Mouse (Mus musculus) CH12.LX (cell line): ENCODE data around the gene Rab42. TPM values are rescaled to one million over a fixed set of nuclear protein-coding genes. Genes with fewer than 3 reads are reported as not detected.

Experiments used
- DNase-seq: peaks from one replicate; pipeline ENCODE4 v3.0.0-alpha.2; 2013; ENCODE audit errors: extremely low read depth
- H3K27ac ChIP-seq: 2 replicates; pipeline ENCODE4 v1.5.1; 2012; ENCODE audit warnings: low read depth, mild to moderate bottlenecking, control low read depth, moderate library complexity; ENCODE audit not compliant: insufficient read depth
- H3K27me3 ChIP-seq: replicated peaks from 2 replicates; pipeline ENCODE3; 2012; ENCODE audit warnings: inconsistent platforms
- H3K36me3 ChIP-seq, 2 experiments: replicated peaks in 1 of 2; 2 replicates each; pipeline versions ENCODE3 to v1.6.1; 2012; ENCODE audit warnings: inconsistent platforms in 1 of 2, low read length in 1 of 2, mild to moderate bottlenecking in 1 of 2, mixed read lengths in 1 of 2, moderate library complexity in 1 of 2; ENCODE audit not compliant: control insufficient read depth in 1 of 2, insufficient read depth in 1 of 2
- H3K4me1 ChIP-seq, 2 experiments: 2 replicates each; pipeline ENCODE4 v1.6.1; 2012; ENCODE audit warnings: inconsistent platforms in 1 of 2, moderate library complexity in 1 of 2; ENCODE audit not compliant: insufficient read depth in 2 of 2, control insufficient read depth in 1 of 2
- H3K4me2 ChIP-seq: 2 replicates; pipeline ENCODE4 v1.6.1; 2012; ENCODE audit warnings: low read depth, mild to moderate bottlenecking, control low read depth; ENCODE audit not compliant: poor library complexity, insufficient read depth, severe bottlenecking
- H3K4me3 ChIP-seq, 3 experiments: fragments of 150-350 bp in 1 of 3; sonication (generic) in 1 of 3; replicated peaks in 1 of 3; 2 replicates each; pipeline versions ENCODE3 to v1.5.1; 2011 to 2012; ENCODE audit warnings: low read depth in 2 of 3, low read length in 2 of 3, mild to moderate bottlenecking in 2 of 3, moderate library complexity in 2 of 3, control low read depth in 1 of 3, improper control_type of control experiment in 1 of 3, inconsistent platforms in 1 of 3, mixed read lengths in 1 of 3; ENCODE audit not compliant: poor library complexity in 1 of 3
- H3K79me2 ChIP-seq: replicated peaks from 2 replicates; pipeline ENCODE4 v1.6.1; 2012; ENCODE audit warnings: mild to moderate bottlenecking, moderate library complexity; ENCODE audit not compliant: control insufficient read depth, poor library complexity, insufficient read depth, severe bottlenecking; ENCODE audit errors: extremely low read depth
- H3K9ac ChIP-seq: 2 replicates; pipeline ENCODE4 v1.6.1; 2012; ENCODE audit warnings: low read depth, mild to moderate bottlenecking, control low read depth, moderate library complexity; ENCODE audit not compliant: insufficient read depth
- H3K9me3 ChIP-seq: replicated peaks from 2 replicates; pipeline ENCODE3; 2012; ENCODE audit warnings: low read length, inconsistent platforms, mixed read lengths
- CHD1 ChIP-seq: IDR thresholded peaks from 2 replicates; pipeline ENCODE4 v1.6.1; 2012; ENCODE audit warnings: low read depth, low read length, improper control_type of control experiment, inconsistent platforms
- CHD2 ChIP-seq: IDR thresholded peaks from 2 replicates; pipeline ENCODE4 v1.6.1; 2011; ENCODE audit warnings: low read length, improper control_type of control experiment
- CTCF ChIP-seq, 2 experiments: IDR thresholded peaks in 1 of 2; conservative IDR thresholded peaks in 1 of 2; 2 replicates each; pipeline ENCODE4 v1.5.1; 2011 to 2012; ENCODE audit warnings: low read depth in 2 of 2, low read length in 2 of 2, improper control_type of control experiment in 1 of 2, inconsistent platforms in 1 of 2, mild to moderate bottlenecking in 1 of 2, moderate library complexity in 1 of 2
- ELF1 ChIP-seq: IDR thresholded peaks from 2 replicates; pipeline ENCODE4 v1.6.1; 2014; ENCODE audit warnings: low read depth, mild to moderate bottlenecking, inconsistent platforms, low read length, improper control_type of control experiment
- EP300 ChIP-seq: IDR thresholded peaks from 2 replicates; pipeline ENCODE4 v1.6.1; 2011; ENCODE audit warnings: low read length, improper control_type of control experiment
- ETS1 ChIP-seq: conservative IDR thresholded peaks from 2 replicates; pipeline ENCODE4 v1.6.1; 2012; ENCODE audit warnings: low read depth, mild to moderate bottlenecking, inconsistent platforms, low read length, improper control_type of control experiment, moderate library complexity
- GABPA ChIP-seq: IDR thresholded peaks from 2 replicates; pipeline ENCODE4 v1.6.1; 2012; ENCODE audit warnings: low read depth, low read length, improper control_type of control experiment, inconsistent platforms; ENCODE audit not compliant: insufficient replicate concordance
- IRF4 ChIP-seq: IDR thresholded peaks from 2 replicates; pipeline ENCODE4 v1.6.1; 2014; ENCODE audit warnings: low read depth, mild to moderate bottlenecking, inconsistent platforms, low read length, improper control_type of control experiment
- JUN ChIP-seq: IDR thresholded peaks from 2 replicates; pipeline ENCODE4 v1.6.1; 2011; ENCODE audit warnings: low read depth, mild to moderate bottlenecking, low read length, improper control_type of control experiment, moderate library complexity; ENCODE audit not compliant: insufficient read depth
- JUND ChIP-seq: conservative IDR thresholded peaks from 2 replicates; pipeline ENCODE4 v1.6.1; 2011; ENCODE audit warnings: low read depth, low read length, improper control_type of control experiment
- KAT2A ChIP-seq: IDR thresholded peaks from 2 replicates; pipeline ENCODE4 v1.6.1; 2012; ENCODE audit warnings: low read length, improper control_type of control experiment, inconsistent platforms; ENCODE audit not compliant: insufficient replicate concordance
- MAFK ChIP-seq: IDR thresholded peaks from 2 replicates; pipeline ENCODE4 v1.6.1; 2011; ENCODE audit warnings: low read length, improper control_type of control experiment; ENCODE audit not compliant: insufficient replicate concordance
- MEF2A ChIP-seq: IDR thresholded peaks from 2 replicates; pipeline ENCODE4 v1.6.1; 2014; ENCODE audit warnings: low read depth, mild to moderate bottlenecking, inconsistent platforms, low read length, improper control_type of control experiment, borderline replicate concordance
- MYC ChIP-seq: IDR thresholded peaks from 2 replicates; pipeline ENCODE4 v1.6.1; 2011; ENCODE audit warnings: low read depth, mild to moderate bottlenecking, improper control_type of control experiment, low read length
- NELFE ChIP-seq: IDR thresholded peaks from 2 replicates; pipeline ENCODE4 v1.6.1; 2011; ENCODE audit warnings: low read depth, low read length, improper control_type of control experiment
- NRF1 ChIP-seq: IDR thresholded peaks from 2 replicates; pipeline ENCODE4 v1.6.1; 2014; ENCODE audit warnings: low read depth, mild to moderate bottlenecking, inconsistent platforms, low read length, improper control_type of control experiment, moderate library complexity
- PAX5 ChIP-seq: IDR thresholded peaks from 2 replicates; pipeline ENCODE4 v1.6.1; 2012; ENCODE audit warnings: low read length, inconsistent platforms, mixed read lengths
- POLR2A ChIP-seq: IDR thresholded peaks from 2 replicates; pipeline ENCODE4 v1.6.1; 2011; ENCODE audit warnings: low read depth, mild to moderate bottlenecking, improper control_type of control experiment, low read length
- RAD21 ChIP-seq: IDR thresholded peaks from 2 replicates; pipeline ENCODE4 v1.6.1; 2011; ENCODE audit warnings: low read depth, mild to moderate bottlenecking, low read length, improper control_type of control experiment, moderate library complexity
- RCOR1 ChIP-seq: conservative IDR thresholded peaks from 2 replicates; pipeline ENCODE4 v1.6.1; 2012; ENCODE audit warnings: low read depth, mild to moderate bottlenecking, inconsistent platforms, low read length, improper control_type of control experiment
- SMC3 ChIP-seq: IDR thresholded peaks from 2 replicates; pipeline ENCODE4 v1.6.1; 2011; ENCODE audit warnings: low read depth, low read length, improper control_type of control experiment
- TBP ChIP-seq: conservative IDR thresholded peaks from 2 replicates; pipeline ENCODE4 v1.6.1; 2011; ENCODE audit warnings: low read depth, low read length, improper control_type of control experiment
- TCF12 ChIP-seq: IDR thresholded peaks from 2 replicates; pipeline ENCODE4 v1.6.1; 2014; ENCODE audit warnings: low read depth, mild to moderate bottlenecking, inconsistent platforms, low read length, improper control_type of control experiment
- UBTF ChIP-seq: IDR thresholded peaks from 2 replicates; pipeline ENCODE4 v1.6.1; 2012; ENCODE audit warnings: low read depth, mild to moderate bottlenecking, inconsistent platforms, low read length, improper control_type of control experiment, moderate library complexity
- USF1 ChIP-seq: IDR thresholded peaks from 2 replicates; pipeline ENCODE4 v1.6.1; 2014; ENCODE audit warnings: low read depth, mild to moderate bottlenecking, inconsistent platforms, low read length, improper control_type of control experiment
- ZC3H11A ChIP-seq: IDR thresholded peaks from 2 replicates; pipeline ENCODE4 v1.6.1; 2012; ENCODE audit warnings: low read depth, mild to moderate bottlenecking, inconsistent platforms, low read length, improper control_type of control experiment
- ZKSCAN1 ChIP-seq: IDR thresholded peaks from 2 replicates; pipeline ENCODE4 v1.6.1; 2012; ENCODE audit warnings: low read depth, inconsistent platforms, low read length, improper control_type of control experiment, borderline replicate concordance
- dilution Hi-C: fragments of 300-500 bp; cut with MboI; formaldehyde crosslinking; loops from 2 replicates; pipeline ENCODE4 v1.14.3; 2020; ENCODE audit warnings: low sequenced_read_pairs; ENCODE audit not compliant: extremely low pct_unique_long_range_greater_than_20kb, extremely low pct_ligation_motif_present
- in situ Hi-C: fragments of 300-500 bp; cut with MboI; formaldehyde crosslinking; loops from 3 replicates; pipeline ENCODE4 v1.14.3; 2019; ENCODE audit warnings: low sequenced_read_pairs, low pct_ligation_motif_present, low pct_unique_long_range_greater_than_20kb, mixed read lengths
- polyA plus RNA-seq: library from polyadenylated mRNA; unstranded; fragments of >175 nt; gene quantifications from 2 replicates; pipeline ENCODE4 v1.2.1, GENCODE M21; 2012; ENCODE audit warnings: low read depth; ENCODE audit not compliant: insufficient read length
- total RNA-seq, 2 experiments: library from RNA; depleted of rRNA; stranded (reverse); fragments of 300-350 nt in 1 of 2; fragments of >200 nt in 1 of 2; gene quantifications; 2 replicates each; pipeline ENCODE4 v1.2.3; 2012 to 2014

Rab42 gene
- total and polyA plus RNA-seq, 3 experiments = 0.31 to 0.51 TPM; not detected in 1

- Histone ChIP-seq H3K4me2 (no peak overlapping the region), H3K36me3 (peaks cover 3 to 37% of the 10 kb centered on the region in 2 experiments), H3K9ac (no peak overlapping the region), H3K27me3 (no peaks in the 10 kb centered on the region), H3K4me3 (no peak overlapping the region), H3K9me3 (no peaks in the 10 kb centered on the region), H3K4me1 (peaks cover 7 to 34% of the 10 kb centered on the region in 2 experiments), H3K27ac (no peak overlapping the region), H3K79me2 (peaks cover 10% of the 10 kb centered on the region)
- TF ChIP-seq EP300 (no peak), UBTF (no peak), MYC (no peak), USF1 (no peak), ZC3H11A (no peak), RCOR1 (no peak), TBP (no peak), ETS1 (no peak), GABPA (no peak), RAD21 (no peak), JUN (no peak), ZKSCAN1 (no peak), MEF2A (no peak), POLR2A (no peak)
- dilution Hi-C loops (no loop called here), in situ Hi-C loops (loop anchor here (5.0 kb wide), 1 partner anchor 36 kb away; no protein-coding TSS in a partner anchor)
- no peak for DNase-seq
Measured at GRCm38 (mm10) chr4:132253622-132254021, 49.6 kb downstream of the Rab42 start.

- no peak overlapping the region for H3K27ac ChIP-seq
- H3K4me3 ChIP-seq = no peak overlapping the region
- no peak for DNase-seq
- dilution Hi-C loops (no loop called here), in situ Hi-C loops (loop anchor here (5.0 kb wide), 1 partner anchor 36 kb away; no protein-coding TSS in a partner anchor)
- no peak overlapping the region for H3K9ac ChIP-seq
- peaks cover 7 to 39% of the 10 kb centered on the region in 2 experiments for H3K4me1 ChIP-seq
- H3K79me2 ChIP-seq = peaks cover 7% of the 10 kb centered on the region
- H3K4me2 ChIP-seq = no peak overlapping the region
- TF ChIP-seq ZKSCAN1 (no peak), IRF4 (no peak), NRF1 (no peak), RCOR1 (no peak), TBP (no peak), MAFK (no peak), JUN (no peak), PAX5 (no peak), NELFE (no peak), TCF12 (no peak), JUND (no peak), CTCF (conservative IDR thresholded peaks at IDR 0.05 in 1 of 2, IDR thresholded peaks at IDR 0.05 in 1 of 2; ENCODE audit: low read depth in 2 of 2, low read length in 2 of 2) (no peak), CHD1 (no peak), ELF1 (no peak), SMC3 (no peak), CHD2 (no peak), KAT2A (no peak)
- no peaks in the 10 kb centered on the region for H3K9me3 ChIP-seq
- H3K27me3 ChIP-seq = no peaks in the 10 kb centered on the region
- H3K36me3 ChIP-seq = peaks cover 5 to 41% of the 10 kb centered on the region in 2 experiments
Measured at GRCm38 (mm10) chr4:132253128-132253527, 50.1 kb downstream of the Rab42 start.
